Mouse (Mus musculus) forelimb bud, embryonic 11.5 days (tissue): ENCODE measurements at regions not wholly inside any gene's neighbourhood (a gene's known extent, or its start where the extent isn't known, plus 50 kb on each side); places are given as distances from the start of the nearest gene placed in this dataset.
"Not testable (repeated sequence)": the region's sequence is repeated elsewhere in the genome, so short reads cannot be mapped to it uniquely, and the experiment has no call there.

ENCODE experiments used
- DNase-seq: peaks from one replicate; pipeline ENCODE4 v3.0.0-alpha.2; 2012; ENCODE audit warnings: low read depth, low spot score

- DNase-seq = peak; percentile 49
Measured at GRCm38 (mm10) chr17:49278973-49279727, 149.0 kb upstream of the Mocs1 start.

- no peak for DNase-seq
Measured at GRCm38 (mm10) chr17:49281344-49281743, 146.8 kb upstream of the Mocs1 start.

- peak; percentile 13 for DNase-seq
Measured at GRCm38 (mm10) chr17:49282498-49282897, 145.7 kb upstream of the Mocs1 start.

- no peak for DNase-seq
Measured at GRCm38 (mm10) chr17:49283491-49283890, 144.7 kb upstream of the Mocs1 start.

- no peak for DNase-seq
Measured at GRCm38 (mm10) chr17:49291636-49292035, 136.5 kb upstream of the Mocs1 start.

GRCm38 (mm10) chr17:49304461-49304860 lies 123.7 kb upstream of the Mocs1 start:
- no peak for DNase-seq

DNA sequence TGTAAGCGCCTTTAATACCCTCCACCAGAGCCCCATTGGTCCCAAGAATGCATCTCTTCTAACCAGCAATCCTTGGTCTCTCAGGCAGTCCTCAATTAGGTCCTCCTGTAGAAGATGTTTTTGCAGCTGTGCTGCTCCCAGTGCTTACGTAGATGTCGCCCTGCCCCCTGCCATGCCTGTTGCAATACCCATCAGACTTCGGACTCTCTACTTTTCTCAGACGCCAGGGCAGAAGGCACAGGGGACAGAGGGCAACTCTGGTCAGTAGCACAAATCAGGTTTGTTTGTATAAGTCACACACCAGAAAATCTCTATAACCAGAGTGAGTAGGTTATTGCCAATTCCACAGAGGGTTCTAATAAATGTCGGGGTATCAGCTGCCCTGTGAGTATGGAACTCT lies 123.0 kb upstream of the Mocs1 start:
- DNase-seq = no peak

GRCm38 (mm10) chr17:49309079-49309478 lies 119.1 kb upstream of the Mocs1 start:
- peak; percentile 81 for DNase-seq

GRCm38 (mm10) chr17:49314196-49314595 lies 114.0 kb upstream of the Mocs1 start:
- no peak for DNase-seq

DNA sequence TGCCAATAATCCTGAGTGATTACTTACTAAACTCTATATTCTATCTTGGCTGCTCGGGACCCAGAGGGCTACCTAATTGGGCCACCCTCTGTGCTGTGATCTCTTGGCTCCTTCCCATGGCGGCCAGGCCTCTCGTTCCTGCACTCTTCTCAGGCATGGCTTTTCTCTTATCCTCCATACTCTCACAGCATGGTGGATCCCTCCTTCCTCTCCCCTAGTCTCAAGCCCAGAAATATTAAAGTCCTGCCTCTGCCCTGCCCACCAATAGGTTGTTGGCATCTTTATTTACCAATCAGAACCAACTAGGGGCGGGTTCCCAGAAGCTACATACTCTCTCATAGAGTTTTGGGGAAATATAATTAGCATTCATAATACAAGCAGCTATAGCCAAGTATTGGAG lies 100.6 kb upstream of the Mocs1 start:
- no peak for DNase-seq

DNA sequence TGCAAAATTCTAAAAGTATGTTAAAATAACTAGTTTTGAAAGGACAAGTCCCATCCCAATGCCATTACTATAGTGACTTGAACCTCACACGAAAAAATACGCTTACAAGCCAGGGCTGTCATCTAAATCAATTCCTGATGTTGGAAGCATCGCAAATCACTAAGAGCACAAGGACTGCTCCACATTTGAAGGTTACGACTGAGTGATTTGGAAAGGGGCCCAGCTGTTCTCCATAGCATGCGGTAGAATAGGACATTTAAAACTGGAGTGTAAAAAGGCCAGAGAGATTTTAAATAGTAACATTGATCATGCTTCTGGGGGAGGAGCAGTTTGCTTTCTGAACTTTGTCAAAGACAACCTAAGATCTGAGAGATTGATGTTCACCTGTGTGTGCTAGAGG lies 92.8 kb upstream of the Mocs1 start:
- DNase-seq = no peak

GRCm38 (mm10) chr17:49337881-49338280 lies 90.3 kb upstream of the Mocs1 start:
- no peak for DNase-seq

DNA sequence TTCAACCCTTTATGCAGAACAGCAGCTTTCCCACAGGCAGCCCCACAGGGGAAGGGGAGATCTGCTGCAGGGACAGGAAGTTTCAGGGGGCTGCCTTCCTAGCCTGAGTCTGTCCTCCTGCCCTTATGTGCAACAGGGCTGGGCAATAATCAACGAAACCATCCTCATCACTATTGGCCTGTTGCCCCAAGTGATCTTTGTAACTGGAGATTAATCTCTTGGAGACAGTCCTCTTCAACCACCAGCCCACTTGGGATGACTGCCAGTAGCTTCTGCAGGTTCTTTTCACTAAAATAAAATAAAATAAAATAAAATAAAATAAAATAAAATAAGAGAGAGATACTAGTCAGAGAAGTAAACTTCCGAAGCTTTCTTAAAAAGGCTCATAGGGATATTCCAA lies 85.5 kb upstream of the Mocs1 start:
- no peak for DNase-seq

- no peak for DNase-seq
Measured at GRCm38 (mm10) chr17:49346701-49347100, 81.5 kb upstream of the Mocs1 start.

DNA sequence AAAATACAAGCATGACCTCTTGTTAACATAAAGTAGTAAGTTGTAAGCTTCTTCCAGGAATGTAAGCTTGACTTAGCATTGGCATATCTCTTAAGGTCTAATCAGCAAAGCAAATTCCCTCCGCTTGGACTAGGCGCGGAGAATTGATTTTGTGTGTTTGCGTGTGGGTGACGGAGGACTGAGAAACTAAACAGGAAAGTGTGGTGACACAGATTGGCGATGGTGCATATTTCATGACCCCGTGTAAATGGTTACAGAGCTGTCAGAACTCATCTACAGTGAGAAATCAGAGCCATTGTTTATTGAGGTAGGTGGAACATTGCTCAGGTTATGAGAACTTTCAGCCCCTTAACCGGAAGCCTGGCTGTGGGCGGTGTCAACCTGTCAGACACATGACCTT lies 78.8 kb upstream of the Mocs1 start:
- DNase-seq = no peak

DNA sequence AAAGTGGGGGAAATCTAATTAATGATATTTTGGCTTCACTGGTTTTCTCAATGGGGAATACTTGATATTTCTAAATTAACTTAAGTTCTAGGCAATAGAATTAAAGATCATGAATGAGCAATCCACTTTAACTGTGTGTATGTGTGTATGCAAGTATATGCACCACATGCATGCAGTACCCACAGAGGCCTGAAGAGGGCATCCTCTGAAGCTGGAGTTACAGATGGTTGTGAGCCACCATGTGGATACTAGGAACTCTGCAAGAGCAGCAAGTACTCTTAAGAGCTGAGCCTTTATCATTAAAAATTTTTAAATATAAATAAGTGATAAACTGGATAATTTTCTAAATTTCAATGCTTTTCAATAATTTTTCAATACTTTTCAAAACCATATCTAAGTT lies 69.0 kb upstream of the Mocs1 start:
- peak; percentile 37 for DNase-seq

GRCm38 (mm10) chr17:49360251-49360650 lies 67.9 kb upstream of the Mocs1 start:
- not testable (repeated sequence) for DNase-seq

GRCm38 (mm10) chr17:49367791-49368190 lies 60.4 kb upstream of the Mocs1 start:
- no peak for DNase-seq

DNA sequence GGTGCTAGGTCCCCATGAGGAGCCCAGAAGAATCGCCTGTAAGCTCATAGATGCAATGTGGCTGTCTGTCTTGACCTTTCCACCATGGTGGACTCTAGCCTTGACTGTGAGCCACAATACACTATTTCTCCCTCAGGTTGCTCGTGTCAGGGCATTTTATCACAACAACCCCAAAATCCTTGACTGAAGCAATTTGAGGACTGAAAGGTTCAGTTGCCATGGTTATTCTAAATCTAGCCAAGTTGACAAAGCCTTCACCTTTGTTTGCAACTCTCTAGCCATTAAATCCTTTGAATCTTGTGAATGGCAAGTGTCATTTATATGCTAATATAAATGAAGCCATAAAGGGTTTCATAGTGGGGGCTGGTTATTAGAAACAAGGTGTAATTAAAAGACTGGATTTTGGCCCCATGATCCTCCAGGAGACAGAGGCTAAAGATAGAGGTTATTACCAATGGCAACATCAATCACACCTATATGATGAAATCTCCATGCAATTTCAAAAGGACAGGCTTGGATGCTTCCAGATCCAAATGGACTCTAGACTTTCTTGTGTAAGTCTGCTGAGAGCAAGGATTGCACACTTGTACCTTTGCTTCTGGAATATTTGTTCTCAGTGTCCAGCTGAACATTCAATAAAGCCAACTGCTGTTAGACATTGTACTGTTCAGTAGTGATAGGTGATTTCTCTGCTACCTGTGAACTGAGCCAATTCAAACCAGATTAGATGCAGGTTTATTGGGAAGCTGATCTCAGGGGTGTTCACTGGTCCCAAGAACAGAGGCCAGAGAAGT lies 59.5 kb upstream of the Mocs1 start:
- no peak for DNase-seq

GRCm38 (mm10) chr17:49377626-49378025 lies 50.5 kb upstream of the Mocs1 start:
- DNase-seq = no peak
